Mouse (Mus musculus): Measurements from ENCODE around the gene Olfr247.
"Not testable (repeated sequence)": the region's sequence is repeated elsewhere in the genome, so short reads cannot be mapped to it uniquely, and the experiment has no call there.

Olfr247 gene

GRCm38 (mm10) chr10:129976040-129976439 lies at the start of gene Olfr247:
Gene Olfr247 (minus strand): TSS chr10:129976140.
- not testable (repeated sequence) for DNase-seq (ENCODE audit: low spot score)

- DNase-seq (ENCODE audit: low spot score) = no peak
These were observed 36.4 kb upstream of the Olfr247 start, which contains the start of gene Olfr820 for GRCm38 (mm10) chr10:130012321-130012720. Gene Olfr820 (plus strand): TSS chr10:130012621.

- not testable (repeated sequence) for DNase-seq (ENCODE audit: low spot score)
These were observed 29.4 kb upstream of the Olfr247 start for GRCm38 (mm10) chr10:130005366-130005765.

GRCm38 (mm10) chr10:130004104-130004503 lies 28.2 kb upstream of the Olfr247 start:
- not testable (repeated sequence) for DNase-seq (ENCODE audit: low spot score)

DNA sequence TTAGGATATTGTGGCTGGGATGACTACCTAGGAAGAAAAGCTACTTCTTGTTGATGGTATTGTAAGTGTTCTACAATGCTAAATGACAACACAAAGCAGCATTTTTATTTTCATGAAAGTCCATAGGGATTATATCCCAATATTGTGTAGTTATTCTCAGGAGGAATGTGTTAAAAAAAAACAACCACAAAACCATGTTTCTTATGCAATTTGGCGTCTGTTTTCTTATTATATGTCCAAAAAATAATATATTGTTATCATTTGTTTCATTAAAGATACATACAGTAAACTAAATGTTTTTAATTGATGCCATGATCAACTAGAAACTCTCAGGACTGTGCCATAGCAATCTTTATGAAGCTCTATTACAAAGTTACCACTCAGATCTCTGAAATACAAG lies 9.0 kb upstream of the Olfr247 start, which contains the start of gene Gm10310:
Gm10310 (minus strand) TSS at position 101 of the 400 bp plus-strand sequence.
- not testable (repeated sequence) for DNase-seq (ENCODE audit: low spot score)

DNA sequence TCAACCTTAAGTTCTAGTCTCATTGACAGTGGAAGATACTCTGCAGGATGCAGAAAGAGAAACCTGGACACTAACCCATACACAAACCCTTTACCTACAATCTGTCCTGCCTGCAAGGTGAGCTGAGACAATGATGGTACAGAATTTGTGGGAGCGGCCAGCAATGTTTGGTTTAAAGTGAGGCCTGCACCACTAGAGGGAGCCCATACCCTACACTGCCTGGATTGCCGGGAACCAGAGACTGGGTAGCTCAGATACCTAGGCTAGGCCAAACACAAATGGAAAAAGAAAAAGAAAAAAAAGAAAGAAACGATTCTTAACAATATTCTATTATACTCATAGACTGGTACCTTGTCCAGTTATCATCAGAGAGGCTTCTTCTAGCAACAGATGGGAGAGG lies 5.9 kb upstream of the Olfr247 start:
- DNase-seq (ENCODE audit: low spot score) = not testable (repeated sequence)

GRCm38 (mm10) chr10:129972994-129973393 lies 2.9 kb downstream of the Olfr247 start:
- DNase-seq (ENCODE audit: low spot score) = not testable (repeated sequence)

- not testable (repeated sequence) for DNase-seq (ENCODE audit: low spot score)
These were observed 8.8 kb downstream of the Olfr247 start, which contains the start of gene Olfr819 for GRCm38 (mm10) chr10:129967166-129967565. Gene Olfr819 (minus strand): TSS chr10:129967266.

- not testable (repeated sequence) for DNase-seq (ENCODE audit: low spot score)
These were observed 9.7 kb downstream of the Olfr247 start for GRCm38 (mm10) chr10:129966232-129966631.

DNA sequence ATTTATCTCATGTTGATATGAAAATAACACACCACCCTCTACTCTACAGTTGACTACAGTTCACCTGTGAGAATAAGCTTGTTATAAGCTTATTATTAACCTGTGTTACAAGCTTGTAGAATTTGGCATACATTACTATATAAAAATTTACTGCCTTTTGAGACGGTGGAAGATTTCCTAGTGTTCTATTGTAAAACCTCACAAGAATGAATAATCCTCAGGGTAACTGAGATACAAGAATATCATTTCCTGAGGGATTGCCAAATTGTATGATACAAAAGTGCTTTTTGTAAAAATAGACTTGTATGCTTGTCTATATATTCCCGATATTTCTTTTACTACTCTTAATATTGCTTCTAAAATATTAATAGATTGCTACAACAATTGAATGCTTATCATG lies 26.9 kb downstream of the Olfr247 start, which contains the start of gene Olfr818:
Olfr818 (minus strand) TSS at position 101 of the 400 bp plus-strand sequence.
- no peak for DNase-seq (ENCODE audit: low spot score)
